Mouse (Mus musculus) v-Abl transformed pro-B cells (cell line): Measurements from ENCODE around the gene Alg1.
"Not testable (repeated sequence)": the region's sequence is repeated elsewhere in the genome, so short reads cannot be mapped to it uniquely, and the experiment has no call there.

Experiments
- in situ Hi-C, 2 experiments: fragments of 400-800 bp; cut with MboI; formaldehyde crosslinking; loops; one replicate each; pipeline ENCODE4 v1.15.1; 2025; ENCODE audit not compliant: unreplicated experiment in 2 of 2

Alg1 gene

GRCm38 (mm10) chr16:5228103-5228502 lies 5.3 kb upstream of the Alg1 start:
- in situ Hi-C loops = not testable (repeated sequence)

GRCm38 (mm10) chr16:5232982-5233381 lies 439 bp upstream of the Alg1 start:
- in situ Hi-C loops = no loop called here

- in situ Hi-C loops = loop anchor here (5.0 kb wide), 2 partner anchors 35 to 40 kb away; partner anchors contain the start of gene Nagpa (in 1 of the 2)
These were observed 8.9 kb downstream of the Alg1 start for GRCm38 (mm10) chr16:5242355-5242754.

- in situ Hi-C loops = loop anchor here (5.0 kb wide), 2 partner anchors 36 to 41 kb away; partner anchors contain the start of gene Nagpa (in 1 of the 2)
These were observed 9.5 kb downstream of the Alg1 start for GRCm38 (mm10) chr16:5242882-5243281.

GRCm38 (mm10) chr16:5244411-5244810 lies 11.0 kb downstream of the Alg1 start:
- in situ Hi-C loops = loop anchor here (5.0 kb wide), 2 partner anchors 37 to 42 kb away; partner anchors contain the start of gene Nagpa (in 1 of the 2)

- in situ Hi-C loops = loop anchor here in 1 of 2 experiments (25.0 kb wide), 1 partner anchor 1514 kb away; the partner anchor contains the start of gene Zfp263
These were observed 17.5 kb downstream of the Alg1 start for GRCm38 (mm10) chr16:5250891-5251290.

- in situ Hi-C loops = loop anchor here in 1 of 2 experiments (25.0 kb wide), 1 partner anchor 1515 kb away; the partner anchor contains the start of gene Zfp263
These were observed 18.8 kb downstream of the Alg1 start for GRCm38 (mm10) chr16:5252260-5252659.

- in situ Hi-C loops = loop anchor here in 1 of 2 experiments (25.0 kb wide), 1 partner anchor 1517 kb away; the partner anchor contains the start of gene Zfp263
These were observed 21.1 kb downstream of the Alg1 start for GRCm38 (mm10) chr16:5254346-5255025.

GRCm38 (mm10) chr16:5255081-5255740 lies 21.8 kb downstream of the Alg1 start:
- in situ Hi-C loops = loop anchor here in 1 of 2 experiments (25.0 kb wide), 1 partner anchor 1518 kb away; the partner anchor contains the start of gene Zfp263

GRCm38 (mm10) chr16:5255779-5256496 lies 22.5 kb downstream of the Alg1 start, which contains the start of gene Eef2kmt:
Gene Eef2kmt, minus strand, starts transcription at chr16:5255983.
- in situ Hi-C loops = loop anchor here in 1 of 2 experiments (25.0 kb wide), 1 partner anchor 1519 kb away; the partner anchor contains the start of gene Zfp263

- in situ Hi-C loops = loop anchor here in 1 of 2 experiments (25.0 kb wide), 1 partner anchor 1526 kb away; the partner anchor contains the start of gene Zfp263
These were observed 29.7 kb downstream of the Alg1 start for GRCm38 (mm10) chr16:5263156-5263555.

- in situ Hi-C loops = loop anchor here in 1 of 2 experiments (25.0 kb wide), 1 partner anchor 1527 kb away; the partner anchor contains the start of gene Zfp263
These were observed 30.5 kb downstream of the Alg1 start for GRCm38 (mm10) chr16:5263926-5264325.

GRCm38 (mm10) chr16:5271411-5272035 lies 38.1 kb downstream of the Alg1 start:
- in situ Hi-C loops = loop anchor here in 1 of 2 experiments (25.0 kb wide), 1 partner anchor 1534 kb away; the partner anchor contains the start of gene Zfp263

- in situ Hi-C loops = loop anchor here in 1 of 2 experiments (25.0 kb wide), 1 partner anchor 1535 kb away; the partner anchor contains the start of gene Zfp263
These were observed 39.0 kb downstream of the Alg1 start for GRCm38 (mm10) chr16:5272371-5272770.

- in situ Hi-C loops = no loop called here
These were observed 46.3 kb downstream of the Alg1 start for GRCm38 (mm10) chr16:5279571-5280222.

GRCm38 (mm10) chr16:5282686-5283085 lies 49.3 kb downstream of the Alg1 start:
- in situ Hi-C loops = no loop called here

- in situ Hi-C loops = no loop called here
These were observed 52.0 kb downstream of the Alg1 start for GRCm38 (mm10) chr16:5285376-5285775.
